Mouse (Mus musculus): ENCODE data around the gene Usf3.

DNA sequence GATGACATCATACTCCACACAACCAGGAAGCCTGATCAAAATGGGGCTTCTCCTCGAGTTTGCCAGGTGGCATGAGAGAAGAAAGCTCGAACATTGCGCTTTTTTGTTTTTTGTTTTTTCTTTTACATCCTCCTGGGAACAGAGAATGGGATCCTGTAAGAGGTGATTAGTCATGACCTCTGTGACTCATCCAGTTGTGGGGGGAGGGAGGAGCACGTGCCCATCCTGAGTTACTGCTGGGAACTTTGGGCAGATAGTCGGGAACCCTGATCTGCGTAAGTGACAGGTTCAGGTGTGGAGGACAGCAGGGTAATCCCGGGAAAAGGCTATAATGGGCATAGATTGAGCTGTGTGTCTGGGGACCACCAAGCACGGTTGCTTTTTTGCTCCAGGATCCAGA is 67.4 kb downstream of the Usf3 start:
- no peak for TF ChIP-seq CTCF (conservative IDR thresholded peaks at IDR 0.05; ENCODE audit: low read length)
- no peak for TF ChIP-seq POU5F1 (IDR thresholded peaks at IDR 0.05; ENCODE audit: borderline replicate concordance, low read length)
- no peak for TF ChIP-seq NANOG (IDR thresholded peaks at IDR 0.05; ENCODE audit: borderline replicate concordance, low read length)

Data from E14TG2a.4 (cell line).